Mouse (Mus musculus) CD4-positive naive resting alpha-beta T cell, adult 57 days (primary cell): ENCODE results near the gene Olfr124. TPM values are rescaled to one million over a fixed set of nuclear protein-coding genes. Genes with fewer than 3 reads are reported as not detected.

ENCODE experiments used
- total RNA-seq: library from RNA; stranded (reverse); gene quantifications from one replicate; pipeline ENCODE4 v1.2.4, GENCODE M21; 2023

The Olfr124 gene
- not detected for total RNA-seq

GRCm38 (mm10) chr17:37799588-37799987 is at the start of gene Olfr124:
Gene Olfr124 (plus strand): TSS chr17:37799888.

GRCm38 (mm10) chr17:37768307-37768706 is 31.4 kb upstream of the Olfr124 start, which contains the start of gene Olfr122:
Gene Olfr122 (plus strand): TSS chr17:37768607.

GRCm38 (mm10) chr17:37793229-37793628 is 6.5 kb upstream of the Olfr124 start, which contains the start of gene Olfr123:
Gene Olfr123 (plus strand): TSS chr17:37793529.

GRCm38 (mm10) chr17:37832649-37833048 is 33.0 kb downstream of the Olfr124 start, which contains the start of gene Olfr125:
Gene Olfr125 (plus strand): TSS chr17:37832949.

GRCm38 (mm10) chr17:37847183-37847582 is 47.5 kb downstream of the Olfr124 start, which contains the start of gene Olfr126:
Gene Olfr126 (plus strand): TSS chr17:37847483.

Other genes with a start within 250 kb of the Olfr124 start
- not detected for gene Olfr112, start 230.4 kb upstream of the Olfr124 start, total RNA-seq
- gene Olfr113, start 222.2 kb upstream of the Olfr124 start, total RNA-seq, result not detected
- gene Olfr114, start 207.1 kb upstream of the Olfr124 start, total RNA-seq, result not detected
- gene Olfr115, start 172.8 kb upstream of the Olfr124 start, total RNA-seq, result not detected
- not detected for gene Olfr116, start 172.7 kb upstream of the Olfr124 start, total RNA-seq
- gene Olfr117, start 136.1 kb upstream of the Olfr124 start, total RNA-seq, result not detected
- gene Olfr118, start 132.9 kb upstream of the Olfr124 start, total RNA-seq, result not detected
- not detected for gene Olfr119, start 103.3 kb upstream of the Olfr124 start, total RNA-seq
- not detected for gene Olfr120, start 78.1 kb upstream of the Olfr124 start, total RNA-seq
- gene Olfr121, start 51.0 kb upstream of the Olfr124 start, total RNA-seq, result not detected
- not detected for gene Olfr122, start 31.3 kb upstream of the Olfr124 start, total RNA-seq
- not detected for gene Olfr123, start 6.4 kb upstream of the Olfr124 start, total RNA-seq
- not detected for gene Olfr125, start 33.1 kb downstream of the Olfr124 start, total RNA-seq
- not detected for gene Olfr126, start 47.6 kb downstream of the Olfr124 start, total RNA-seq
- gene Olfr127, start 100.5 kb downstream of the Olfr124 start, total RNA-seq, result not detected
- not detected for gene Olfr128, start 120.7 kb downstream of the Olfr124 start, total RNA-seq
- not detected for gene Olfr761, start 153.2 kb downstream of the Olfr124 start, total RNA-seq